Mouse (Mus musculus): ENCODE data around the gene Ppp1r37.

GRCm38 (mm10) chr7:19491731-19492130 is 71.1 kb downstream of the Ppp1r37 start:
- TF ChIP-seq CTCF (IDR thresholded peaks at IDR 0.05; ENCODE audit: low read depth) (peak; percentile 47), EP300 (IDR thresholded peaks at IDR 0.05; ENCODE audit: low read depth) (no peak)
